Comparison of ENCODE assay signal across 29 mouse cellular contexts in the genomic region with DNA sequence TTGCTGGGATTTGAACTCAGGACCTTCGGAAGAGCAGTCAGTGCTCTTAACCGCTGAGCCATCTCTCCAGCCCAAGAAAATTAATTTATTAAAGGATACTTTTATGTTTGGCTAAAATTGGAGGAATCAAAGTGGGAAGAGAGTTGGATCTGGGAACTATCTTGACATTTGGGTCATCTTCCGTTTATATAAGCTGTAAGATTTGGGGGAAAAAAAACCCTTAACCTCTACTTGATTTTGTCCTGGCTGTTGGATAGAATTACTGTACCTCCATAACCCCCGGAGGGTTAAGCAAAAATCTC. TPM values are rescaled to one million over a fixed set of nuclear protein-coding genes. Genes with fewer than 3 reads are reported as not detected.
"Had no signal": no experiment of that assay in that cellular context is flagged by ENCODE, and none has a peak within 500 bp of the region (broad histone marks: within the 10 kb centered on the region; RNA-seq: fewer than 3 reads in every experiment).

No protein-coding gene starts in this region.

- H3K9ac ChIP-seq: liver, embryonic 14.5 days; liver, embryonic 15.5 days had no signal

- H3K9me3 ChIP-seq: limb, embryonic 10.5 days; limb, embryonic 12.5 days; limb, embryonic 13.5 days; limb, embryonic 15.5 days; liver, embryonic 12.5 days; liver, embryonic 13.5 days; liver, embryonic 15.5 days; lung, embryonic 15.5 days; midbrain, embryonic 10.5 days; midbrain, embryonic 12.5 days; midbrain, embryonic 13.5 days; midbrain, embryonic 15.5 days; neural tube, embryonic 12.5 days had no signal

- H3K36me3 ChIP-seq: limb, embryonic 10.5 days; limb, embryonic 12.5 days; limb, embryonic 13.5 days; limb, embryonic 15.5 days; liver, embryonic 12.5 days; liver, embryonic 13.5 days; liver, embryonic 15.5 days; lung, embryonic 15.5 days; midbrain, embryonic 10.5 days; midbrain, embryonic 12.5 days; midbrain, embryonic 13.5 days; midbrain, embryonic 15.5 days; neural tube, embryonic 12.5 days had no signal

- DNase-seq: liver; liver, embryonic 13.5 days; lung, adult 18-20 months; lung, adult 2 months; lung, embryonic 14.5 days; lung, postnatal 10 days; lung, postnatal 14 days; lung, postnatal 36 days; lung, postnatal 4 days; midbrain, embryonic 14.5 days had no signal

- H3K27me3 ChIP-seq: limb, embryonic 15.5 days; liver, embryonic 12.5 days; liver, embryonic 13.5 days; liver, embryonic 15.5 days; lung, embryonic 15.5 days; megakaryocyte, embryonic 14.5 days; midbrain, embryonic 12.5 days; midbrain, embryonic 13.5 days; midbrain, embryonic 15.5 days; neural tube, embryonic 12.5 days had no signal

- H3K4me3 ChIP-seq: megakaryocyte, embryonic 14.5 days; myocyte had no signal

- H3K4me1 ChIP-seq: megakaryocyte, embryonic 14.5 days had no signal

- H3K27ac ChIP-seq: limb, embryonic 13.5 days; liver, embryonic 12.5 days; liver, embryonic 13.5 days; liver, embryonic 14.5 days; liver, embryonic 15.5 days; lung, embryonic 15.5 days; macrophage; midbrain, embryonic 12.5 days; midbrain, embryonic 13.5 days; neural tube, embryonic 12.5 days had no signal

RNA-seq across cellular contexts. Expression of a gene that starts 7.5 kb away (rescaled TPM):
- total RNA-seq: megakaryocyte-erythroid progenitor cell, adult 5-6 weeks; monocyte, adult 5-6 weeks had no signal
- polyA plus RNA-seq: liver, adult 2 months; macrophage had no signal
